Mouse (Mus musculus): ENCODE measurements at regions not wholly inside any gene's neighbourhood (a gene's known extent, or its start where the extent isn't known, plus 50 kb on each side); places are given as distances from the start of the nearest gene placed in this dataset.

DNA sequence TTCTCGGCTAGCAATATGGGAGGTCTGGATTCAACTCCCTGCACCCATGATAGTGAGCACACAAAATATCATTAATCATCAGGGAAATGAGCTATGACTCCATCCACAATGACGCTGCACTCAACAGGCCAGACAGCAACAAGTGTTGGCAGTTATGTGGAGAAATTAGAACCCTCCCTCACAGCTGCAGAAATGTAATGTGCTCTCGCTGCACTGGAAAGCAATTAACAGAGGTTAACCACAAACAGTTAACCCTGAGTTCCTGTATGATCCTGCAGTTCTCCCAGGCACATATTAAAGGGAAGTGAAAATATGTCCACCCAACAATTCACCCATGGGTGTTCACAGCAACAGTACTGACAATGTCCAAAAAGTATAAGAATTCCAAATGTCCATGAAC is 54.0 kb upstream of the Jade2 start:
- Histone ChIP-seq H3K4me3 (no peak overlapping the region), H3K27me3 (no peaks in the 10 kb centered on the region), H3K27ac (replicated peaks) (no peak overlapping the region), H3K36me3 (no peaks in the 10 kb centered on the region), H3K9me3 (no peaks in the 10 kb centered on the region), H3K4me1 (peaks cover 11% of the 10 kb centered on the region), H3K9ac (replicated peaks) (no peak overlapping the region), H3K4me2 (replicated peaks) (no peak overlapping the region)
- 86% methylated on average over 3 of the region's 3 CpGs for WGBS
- no peak for ATAC-seq (replicated peaks)

DNA sequence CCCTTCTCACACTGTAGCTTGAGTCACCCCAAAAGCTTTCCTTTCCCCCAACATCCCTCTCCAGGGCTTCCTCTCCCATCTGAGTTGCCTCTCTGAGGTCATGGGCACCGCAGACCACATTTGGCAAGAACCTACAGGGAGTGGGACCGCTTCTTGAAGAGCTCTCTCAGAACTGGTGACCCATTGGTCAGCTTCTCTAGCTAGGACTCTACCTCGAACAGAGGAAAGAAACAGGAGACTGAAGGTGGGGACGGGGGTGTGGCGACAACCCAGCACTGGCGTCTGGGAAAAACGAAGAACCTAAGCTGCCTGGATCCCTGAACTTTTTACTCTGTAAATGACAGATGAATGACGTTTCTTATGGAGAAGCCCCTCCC is 51.8 kb upstream of the Cdkn2aipnl start:
- no peak for ATAC-seq (replicated peaks)
- no peak overlapping the region for H3K27ac ChIP-seq (replicated peaks)
- 0 out of 2 replicates have a peak overlapping the region, but pooled peaks have one; percentile 35 for H3K9ac ChIP-seq (replicated peaks)
- H3K27me3 ChIP-seq, result no peaks in the 10 kb centered on the region
- H3K4me1 ChIP-seq, result peaks cover 15% of the 10 kb centered on the region
- peak overlapping the region; percentile 54 for H3K4me2 ChIP-seq (replicated peaks)
- no peaks in the 10 kb centered on the region for H3K9me3 ChIP-seq
- no peaks in the 10 kb centered on the region for H3K36me3 ChIP-seq
- WGBS, result 10% methylated on average over 8 of the region's 8 CpGs
- no peak overlapping the region; the same call in 1 of the 2 replicates for H3K4me3 ChIP-seq

DNA sequence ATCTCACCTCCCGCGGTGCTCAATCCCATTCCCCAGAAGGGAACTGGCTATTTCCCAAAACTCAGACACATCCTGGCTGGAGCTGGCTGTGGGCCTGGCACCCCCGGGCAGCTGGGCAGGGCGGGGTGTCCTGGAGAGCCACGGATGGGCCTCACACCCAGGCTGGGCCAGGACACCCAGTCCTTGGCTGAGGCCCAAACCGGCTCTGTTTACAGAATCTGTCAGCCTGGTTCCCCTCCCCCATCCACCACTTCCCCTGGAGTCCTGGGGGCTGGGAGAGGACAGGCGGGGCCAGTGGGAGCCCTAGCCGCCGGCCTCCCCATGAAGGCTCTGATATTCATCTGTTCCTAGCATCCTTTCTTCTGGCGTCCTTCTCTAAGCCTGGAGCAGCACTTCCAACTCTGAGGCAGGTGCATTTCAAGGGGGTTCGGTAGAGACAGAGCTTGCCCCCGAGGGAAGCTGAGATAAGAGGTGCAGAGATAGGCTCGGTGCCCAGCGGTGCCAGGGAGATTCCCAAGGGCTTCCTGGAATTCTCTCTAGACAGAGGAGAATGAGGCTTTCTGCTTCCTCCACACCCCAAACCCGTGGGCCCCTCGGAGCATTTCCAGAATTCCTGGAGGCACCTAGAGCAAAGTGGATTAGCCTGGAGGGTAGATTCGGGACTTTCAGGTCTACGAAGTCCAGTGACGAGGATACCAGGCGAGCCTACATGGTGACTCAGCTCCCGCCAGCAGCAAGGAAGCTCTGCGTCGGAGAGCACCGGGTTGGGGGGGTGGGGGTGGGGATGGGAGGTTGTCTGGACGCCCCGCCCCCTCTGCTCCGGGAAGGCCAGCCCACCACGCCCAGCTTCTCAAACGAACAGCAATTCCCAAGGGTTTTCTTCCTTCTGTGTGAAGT is 51.2 kb upstream of the Cdkn2aipnl start:
- Histone ChIP-seq H3K27me3 (no peaks in the 10 kb centered on the region), H3K4me3 (peak overlapping the region; percentile 29), H3K9ac (replicated peaks) (peak overlapping the region; percentile 35), H3K4me1 (peaks cover 15% of the 10 kb centered on the region), H3K27ac (replicated peaks) (peak overlapping the region; percentile 57; the same call in 1 of the 2 replicates), H3K9me3 (no peaks in the 10 kb centered on the region), H3K4me2 (replicated peaks) (peak overlapping the region; percentile 54), H3K36me3 (no peaks in the 10 kb centered on the region)
- peak; percentile 73 for ATAC-seq (replicated peaks)
- under 1% methylated on average over 29 of the region's 29 CpGs for WGBS
